9 mouse cellular contexts compared by ENCODE assay signal in genomic region chr4:130275823-130276105, GRCm38 (mm10). TPM values are rescaled to one million over a fixed set of nuclear protein-coding genes. Genes with fewer than 3 reads are reported as not detected.
DNase-seq lines count a peak whose midpoint lies in the region; ATAC-seq and TF ChIP-seq lines count a peak whose summit lies in the region.
"Had no signal": no experiment of that assay in that cellular context is flagged by ENCODE, and none has a peak within 500 bp of the region (broad histone marks: within the 10 kb centered on the region; RNA-seq: fewer than 3 reads in every experiment).

No protein-coding gene starts in this region.

- no peak for TF ChIP-seq CTCF in layer of hippocampus, adult 2 months (conservative IDR thresholded peaks at IDR 0.05)

- ATAC-seq in forebrain, embryonic 12.5 days (ENCODE audit: low FRiP score): peak; percentile 13; the same call in 1 of the 2 replicates
- no peak for ATAC-seq in limb, embryonic 11.5 days (ENCODE audit: insufficient number of reproducible peaks, low FRiP score, low TSS enrichment, low read depth)
- ATAC-seq in neural tube, embryonic 14.5 days (ENCODE audit: low read depth): no peak

- peaks cover 30% of the 10 kb centered on the region for H3K4me1 ChIP-seq in forebrain, embryonic 12.5 days
- H3K4me1 ChIP-seq in limb, embryonic 11.5 days (ENCODE audit: control insufficient read depth, insufficient read depth, low read length): peaks cover 6% of the 10 kb centered on the region; the same call in 1 of the 2 replicates
- peaks cover 10% of the 10 kb centered on the region for H3K4me1 ChIP-seq in neural tube, embryonic 14.5 days (ENCODE audit: control insufficient read depth, insufficient read depth, low read length)

- DNase-seq in layer of hippocampus, adult 2 months (ENCODE audit: low spot score in 2 of 2): no peak
- no peak for DNase-seq in layer of hippocampus, adult 18-20 months (ENCODE audit: low spot score in 2 of 2)
- DNase-seq in limb, embryonic 11.5 days (ENCODE audit: low spot score): no peak
- no peak for DNase-seq in left cerebral cortex, adult 11 months (ENCODE audit: low spot score)
- DNase-seq in gastrocnemius, postnatal 4 days (ENCODE audit: low spot score in 2 of 2): no peak
- DNase-seq in adrenal gland, postnatal 10 days: no peak

- no peak overlapping the region; the same call in 1 of the 2 replicates for H3K27ac ChIP-seq in layer of hippocampus, adult 2 months
- peak overlapping the region; percentile 99; the same call in 1 of the 2 replicates for H3K27ac ChIP-seq in forebrain, embryonic 12.5 days
- H3K27ac ChIP-seq in limb, embryonic 11.5 days (replicated peaks; ENCODE audit: low read depth, low read length): no peak overlapping the region
- H3K27ac ChIP-seq in neural tube, embryonic 14.5 days (ENCODE audit: low read depth, low read length): no peak overlapping the region

- 47% methylated on average over 5 of the region's 5 CpGs for WGBS in forebrain, embryonic 12.5 days
- 52% methylated on average over 5 of the region's 5 CpGs for WGBS in limb, embryonic 11.5 days
- 34% methylated on average over 5 of the region's 5 CpGs for WGBS in neural tube, embryonic 14.5 days

- H3K4me2 ChIP-seq in forebrain, embryonic 12.5 days: peak overlapping the region; percentile 73
- H3K4me2 ChIP-seq in limb, embryonic 11.5 days (ENCODE audit: low read depth, severe bottlenecking): peak overlapping the region; percentile 84
- H3K4me2 ChIP-seq in neural tube, embryonic 14.5 days (ENCODE audit: low read depth, low read length): peak overlapping the region; percentile 66

- peaks cover 11% of the 10 kb centered on the region; the same call in 1 of the 2 replicates for H3K27me3 ChIP-seq in forebrain, embryonic 12.5 days
- 0 out of 2 replicates have a peak, but pooled peaks cover 5% of the 10 kb centered on the region for H3K27me3 ChIP-seq in limb, embryonic 11.5 days (ENCODE audit: control insufficient read depth, insufficient read depth, low read length)
- H3K27me3 ChIP-seq in neural tube, embryonic 14.5 days (ENCODE audit: control insufficient read depth, insufficient read depth, low read length): no peaks in the 10 kb centered on the region

- H3K4me3 ChIP-seq in layer of hippocampus, adult 2 months: peak overlapping the region; percentile 69
- peak overlapping the region; percentile 79 for H3K4me3 ChIP-seq in forebrain, embryonic 12.5 days (replicated peaks)
- peak overlapping the region; percentile 79 for H3K4me3 ChIP-seq in limb, embryonic 11.5 days (ENCODE audit: low read depth, low read length)
- H3K4me3 ChIP-seq in neural tube, embryonic 14.5 days (ENCODE audit: low read depth, low read length): peak overlapping the region; percentile 77

- H3K36me3 ChIP-seq in forebrain, embryonic 12.5 days (replicated peaks): 0 out of 2 replicates have a peak, but pooled peaks cover 4% of the 10 kb centered on the region
- no peaks in the 10 kb centered on the region for H3K36me3 ChIP-seq in limb, embryonic 11.5 days (ENCODE audit: control insufficient read depth, insufficient read depth, low read length)
- no peaks in the 10 kb centered on the region for H3K36me3 ChIP-seq in neural tube, embryonic 14.5 days (ENCODE audit: control insufficient read depth, insufficient read depth, low read length)
- H3K36me3 ChIP-seq: G1E had no signal

- H3K9me3 ChIP-seq in forebrain, embryonic 12.5 days: no peaks in the 10 kb centered on the region
- H3K9me3 ChIP-seq in limb, embryonic 11.5 days (ENCODE audit: control insufficient read depth, low read length): no peaks in the 10 kb centered on the region
- H3K9me3 ChIP-seq in neural tube, embryonic 14.5 days (ENCODE audit: control insufficient read depth, low read length): no peaks in the 10 kb centered on the region
- H3K9me3 ChIP-seq: G1E had no signal

- peak overlapping the region; percentile 95; the same call in 1 of the 2 replicates for H3K9ac ChIP-seq in forebrain, embryonic 12.5 days
- no peak overlapping the region for H3K9ac ChIP-seq in limb, embryonic 11.5 days (ENCODE audit: low read length)
- H3K9ac ChIP-seq in neural tube, embryonic 14.5 days (replicated peaks; ENCODE audit: low read depth, low read length): peak overlapping the region; percentile 95; the same call in 1 of the 2 replicates

RNA-seq across cellular contexts. Expression of gene Serinc2, which starts 3.2 kb away (rescaled TPM):
- total RNA-seq in layer of hippocampus, adult 2 months (2021): 10 to 100 TPM; 11.1 to 14.1 TPM
- 10 to 100 TPM in 1 of 2 experiments, 1 to 10 TPM in 1; 9.4 to 11.2 TPM for total RNA-seq in layer of hippocampus, adult 18-20 months (2021)
- polyA plus RNA-seq in forebrain, embryonic 12.5 days (2016; fragmentation: Nextera tagmentation; extraction: Ambion mirVana): 88.9 and 95.5 TPM in 2 replicates
- polyA plus RNA-seq in limb, embryonic 11.5 days (2014; fragmentation: Nextera tagmentation; extraction: Ambion mirVana): 123 and 136 TPM in 2 replicates
- polyA plus RNA-seq in neural tube, embryonic 14.5 days (2014; fragmentation: Nextera tagmentation; extraction: Ambion mirVana): 34.8 and 36.4 TPM in 2 replicates
- total RNA-seq in gastrocnemius, postnatal 4 days (2021): 10 to 100 TPM; 43.2 to 53.4 TPM
- 1 to 10 TPM; 2.9 to 5.1 TPM for total RNA-seq in adrenal gland, postnatal 10 days (2021)
- total RNA-seq: G1E had no signal
- polyA plus RNA-seq: G1E had no signal

RNA-seq across cellular contexts. Expression of gene Fabp3, which starts 32.6 kb away (rescaled TPM):
- 10 to 100 TPM; 88.5 to 92.2 TPM for total RNA-seq in layer of hippocampus, adult 2 months (2021)
- total RNA-seq in layer of hippocampus, adult 18-20 months (2021): 100 to 1,000 TPM in 1 of 2 experiments, 10 to 100 TPM in 1; 91.8 to 107 TPM
- 18.8 and 22.3 TPM in 2 replicates for polyA plus RNA-seq in forebrain, embryonic 12.5 days (2016; fragmentation: Nextera tagmentation; extraction: Ambion mirVana)
- 4.6 and 5.1 TPM in 2 replicates for polyA plus RNA-seq in limb, embryonic 11.5 days (2014; fragmentation: Nextera tagmentation; extraction: Ambion mirVana)
- polyA plus RNA-seq in neural tube, embryonic 14.5 days (2014; fragmentation: Nextera tagmentation; extraction: Ambion mirVana): 193 and 278 TPM in 2 replicates
- total RNA-seq in gastrocnemius, postnatal 4 days (2021): 100 to 1,000 TPM; 453 to 501 TPM
- total RNA-seq in adrenal gland, postnatal 10 days (2021): 100 to 1,000 TPM; 110 to 422 TPM
- total RNA-seq: G1E had no signal
- polyA plus RNA-seq: G1E had no signal

RNA-seq across cellular contexts. Expression of gene Gm10570, which starts 32.7 kb away (rescaled TPM):
- 1 to 10 TPM; 1.3 to 1.6 TPM for total RNA-seq in layer of hippocampus, adult 2 months (2021)
- total RNA-seq in layer of hippocampus, adult 18-20 months (2021): 1 to 10 TPM in 1 of 2 experiments, under 1 TPM in 1; 0.69 to 2.4 TPM
- polyA plus RNA-seq in forebrain, embryonic 12.5 days (2016; fragmentation: Nextera tagmentation; extraction: Ambion mirVana): not detected in 2 replicates
- not detected in 2 replicates for polyA plus RNA-seq in limb, embryonic 11.5 days (2014; fragmentation: Nextera tagmentation; extraction: Ambion mirVana)
- polyA plus RNA-seq in neural tube, embryonic 14.5 days (2014; fragmentation: Nextera tagmentation; extraction: Ambion mirVana): 0.99 and 1.8 TPM in 2 replicates
- under 1 TPM; 0.60 to 0.81 TPM for total RNA-seq in gastrocnemius, postnatal 4 days (2021)
- 1 to 10 TPM in 1 of 2 experiments, not detected in 1; 1.3 TPM for total RNA-seq in adrenal gland, postnatal 10 days (2021)
- total RNA-seq: G1E had no signal
- polyA plus RNA-seq: G1E had no signal

RNA-seq across cellular contexts. Expression of gene Gm853, which starts 53.6 kb away (rescaled TPM):
- under 1 TPM in 1 of 2 experiments, not detected in 1; 0.15 TPM for total RNA-seq in layer of hippocampus, adult 2 months (2021)
- not detected for total RNA-seq in layer of hippocampus, adult 18-20 months (2021)
- not detected in 2 replicates for polyA plus RNA-seq in forebrain, embryonic 12.5 days (2016; fragmentation: Nextera tagmentation; extraction: Ambion mirVana)
- polyA plus RNA-seq in limb, embryonic 11.5 days (2014; fragmentation: Nextera tagmentation; extraction: Ambion mirVana): not detected in 2 replicates
- not detected in 2 replicates for polyA plus RNA-seq in neural tube, embryonic 14.5 days (2014; fragmentation: Nextera tagmentation; extraction: Ambion mirVana)
- not detected for total RNA-seq in gastrocnemius, postnatal 4 days (2021)
- total RNA-seq in adrenal gland, postnatal 10 days (2021): not detected
- polyA plus RNA-seq: G1E had no signal
